Mouse (Mus musculus) megakaryocyte, embryonic 14.5 days (primary cell): Measurements from ENCODE around the gene Rptor.

Experiments
- FLI1 ChIP-seq: IDR thresholded peaks from 2 replicates; pipeline ENCODE4 v1.6.1; 2012; ENCODE audit warnings: low read length, inconsistent platforms, mixed read lengths
- GATA1 ChIP-seq: IDR thresholded peaks from 3 replicates; pipeline ENCODE4 v1.6.1; 2012; ENCODE audit warnings: mixed read lengths, low read length, inconsistent platforms, borderline replicate concordance

GRCm38 (mm10) chr11:119799536-119799935, 196.8 kb downstream of the Rptor start:
- TF ChIP-seq GATA1 (no peak), FLI1 (0 out of 2 replicates have a peak, but pooled peaks have one; percentile 27)
